Mouse (Mus musculus) thymus, postnatal 14 days (tissue): ENCODE measurements at regions not wholly inside any gene's neighbourhood (a gene's known extent, or its start where the extent isn't known, plus 50 kb on each side); places are given as distances from the start of the nearest gene placed in this dataset.
"Not testable (repeated sequence)": the region's sequence is repeated elsewhere in the genome, so short reads cannot be mapped to it uniquely, and the experiment has no call there.

Experiments
- DNase-seq: peaks from one replicate; pipeline ENCODE4 v3.0.0; 2021

DNA sequence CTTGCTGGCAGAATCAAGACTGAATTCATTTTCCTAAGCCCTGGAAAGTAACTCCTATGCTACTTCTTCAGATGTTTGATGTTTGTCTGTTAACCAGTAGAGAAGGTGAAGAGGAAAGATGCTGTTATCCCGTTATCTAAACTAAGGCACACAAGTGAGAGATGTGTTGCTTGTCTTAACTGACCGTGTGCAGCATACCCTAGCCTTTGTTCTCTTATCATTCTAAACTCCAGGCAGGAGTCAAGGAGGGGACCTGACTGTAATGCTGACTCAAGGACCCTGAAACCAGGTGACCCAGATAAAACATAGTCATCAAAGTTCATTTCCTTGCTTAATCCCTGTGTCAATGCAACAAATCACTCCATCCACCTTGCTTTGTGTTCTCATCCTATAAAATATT, 136.7 kb downstream of the Car2 start:
- no peak for DNase-seq

DNA sequence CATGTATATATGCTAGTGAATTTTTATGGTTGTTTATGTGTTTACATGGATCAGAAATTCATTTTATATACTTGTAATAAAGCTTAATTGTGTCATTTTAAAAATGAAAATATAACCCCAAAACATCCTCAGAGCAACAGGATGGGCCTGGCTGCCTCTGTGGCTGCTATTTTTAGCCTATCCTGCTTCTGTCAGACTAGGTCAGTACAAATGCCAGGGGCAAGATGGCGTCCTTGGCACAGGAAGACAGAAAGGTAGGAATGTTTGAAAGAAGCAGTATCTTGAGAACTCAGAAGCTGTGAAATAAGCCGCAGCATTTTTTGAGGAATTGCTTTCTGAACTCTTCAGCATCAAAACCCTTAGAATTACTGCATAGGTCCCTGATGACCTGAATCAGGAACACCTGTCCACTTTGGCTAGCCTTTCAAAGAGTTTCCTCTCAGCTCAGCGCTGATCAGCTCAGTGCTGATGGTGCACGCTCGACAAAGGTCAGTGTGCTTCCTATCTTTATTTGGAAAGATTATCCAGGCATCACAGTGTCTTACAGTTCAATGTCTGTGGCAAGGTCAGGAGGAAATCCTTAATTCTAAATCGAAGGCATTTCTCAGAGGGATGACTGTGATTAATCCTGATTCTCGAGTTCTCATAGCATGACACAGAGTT, 154.9 kb downstream of the Car2 start:
- DNase-seq: no peak

DNA sequence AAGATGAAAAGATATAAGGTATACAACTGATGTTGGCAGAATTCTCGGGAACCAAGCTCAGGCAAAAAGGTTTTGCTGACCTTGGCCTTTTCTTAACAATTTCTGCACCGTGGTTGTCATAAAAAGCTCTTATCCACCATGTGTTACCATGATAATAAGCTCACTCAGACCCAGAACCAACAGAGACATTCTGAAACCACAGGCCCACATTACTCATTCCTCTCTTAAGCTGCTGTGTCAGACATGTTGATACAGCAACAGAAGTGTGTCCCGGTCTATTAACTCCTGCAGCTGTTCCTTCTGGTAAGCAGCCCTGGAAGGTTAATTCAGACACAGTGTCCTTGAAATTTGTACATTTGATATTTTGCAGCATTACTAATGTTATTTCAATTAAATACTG, 167.9 kb downstream of the Car2 start:
- no peak for DNase-seq

- not testable (repeated sequence) for DNase-seq
These were observed 169.6 kb downstream of the Car2 start for GRCm38 (mm10) chr3:15055516-15056256.

DNA sequence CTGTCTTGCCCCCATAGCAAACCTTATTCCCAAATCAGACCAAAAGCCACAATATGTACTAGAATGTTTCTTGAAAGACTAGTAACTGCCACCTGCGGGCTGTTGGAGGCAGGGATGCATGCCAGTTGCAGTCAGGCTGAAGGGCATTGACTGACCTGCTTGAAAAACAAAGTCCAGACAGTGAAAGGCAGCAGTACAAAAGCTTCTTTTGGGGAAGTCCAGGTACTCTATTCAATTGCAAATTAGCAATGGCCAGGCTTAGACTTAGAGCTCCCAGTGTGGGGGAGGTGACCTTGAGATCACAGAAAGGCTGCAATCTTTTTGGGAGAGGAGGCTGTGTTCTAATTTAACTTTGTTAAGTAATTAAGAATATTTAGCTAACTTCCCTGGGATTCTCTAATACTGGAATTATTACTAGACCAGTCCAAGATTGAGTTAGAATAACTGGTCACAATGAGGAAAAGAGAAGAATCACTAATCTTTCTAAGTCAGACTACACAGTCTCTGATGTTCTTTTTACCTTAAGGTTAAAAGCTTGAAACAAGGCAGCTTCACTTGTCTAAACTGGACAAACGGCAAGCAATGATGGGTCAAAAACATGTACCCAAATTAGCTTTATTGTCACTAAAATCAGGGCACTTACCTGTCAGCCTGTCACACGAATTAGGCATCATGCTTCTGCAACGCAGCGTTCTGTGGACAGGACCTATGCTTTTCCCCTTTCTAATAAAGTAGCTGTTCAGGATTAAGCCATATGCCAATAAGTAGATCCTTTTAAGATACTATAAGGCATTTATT, 170.9 kb downstream of the Car2 start:
- not testable (repeated sequence) for DNase-seq

- no peak for DNase-seq
These were observed 179.6 kb downstream of the Car2 start for GRCm38 (mm10) chr3:15065681-15066080.

GRCm38 (mm10) chr3:15068256-15068655, 182.2 kb downstream of the Car2 start:
- no peak for DNase-seq

- no peak for DNase-seq
These were observed 185.2 kb downstream of the Car2 start for GRCm38 (mm10) chr3:15071030-15071883.

DNA sequence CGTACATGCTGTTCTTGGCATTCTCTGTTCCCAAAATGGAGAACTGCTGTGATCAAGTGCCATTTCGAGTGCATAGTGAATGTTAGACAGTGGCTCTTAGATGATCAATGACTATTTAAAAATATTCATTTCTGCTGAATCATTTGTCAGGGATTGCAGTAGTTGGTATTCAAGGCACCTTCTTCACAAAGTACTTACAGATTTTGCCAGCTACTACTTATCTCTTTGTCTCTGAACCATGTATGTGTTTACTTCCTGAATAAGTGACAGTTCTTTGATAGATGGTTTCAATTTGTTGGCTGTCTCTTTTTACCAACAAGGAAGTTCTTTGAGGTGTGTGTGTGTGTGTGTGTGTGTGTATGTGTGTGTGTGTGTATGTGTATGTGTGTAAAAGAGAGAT, 187.3 kb downstream of the Car2 start:
- DNase-seq: peak; percentile 9

DNA sequence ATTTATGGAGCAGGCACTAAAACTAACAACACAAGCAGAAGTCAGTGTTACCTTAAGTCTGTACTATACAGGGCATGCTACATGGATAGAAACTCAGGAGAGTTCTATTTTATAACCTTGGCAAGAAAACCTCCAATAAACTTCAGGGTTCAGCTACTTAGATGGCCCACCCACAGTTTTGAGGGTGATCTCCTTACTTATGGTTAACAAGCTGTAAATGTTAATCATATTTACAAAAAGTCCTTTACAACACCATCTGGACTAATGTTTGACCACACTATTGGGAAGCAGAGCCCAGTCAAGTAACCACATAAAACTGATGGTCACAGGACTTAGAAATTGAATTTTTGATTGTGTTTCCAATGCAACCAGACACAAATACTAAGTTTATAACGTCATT, 187.8 kb downstream of the Car2 start:
- DNase-seq: no peak

GRCm38 (mm10) chr3:15074949-15075348, 188.9 kb downstream of the Car2 start:
- DNase-seq: no peak

DNA sequence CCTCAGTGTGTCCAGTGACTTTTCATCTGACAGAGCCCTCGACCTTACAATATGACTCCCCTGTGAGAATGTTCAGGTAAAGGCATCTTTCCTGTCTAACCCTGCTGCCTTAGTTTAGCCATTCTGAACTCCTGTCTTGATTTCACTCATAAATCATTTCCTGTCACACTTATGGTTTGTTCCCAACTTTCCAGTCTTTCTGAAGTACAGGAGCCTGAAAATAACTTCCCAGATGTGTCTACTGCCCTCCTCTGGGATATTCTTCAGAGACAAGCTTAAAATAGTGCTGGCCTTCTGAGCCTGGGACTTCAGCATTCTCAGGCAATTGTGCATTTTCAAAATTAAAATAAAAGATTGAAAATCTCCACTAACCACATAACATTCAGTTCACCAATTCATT, 204.1 kb downstream of the Car2 start:
- no peak for DNase-seq

GRCm38 (mm10) chr3:15098206-15098817, 212.2 kb downstream of the Car2 start:
- no peak for DNase-seq

GRCm38 (mm10) chr3:15098981-15099380, 212.9 kb downstream of the Car2 start:
- no peak for DNase-seq

- DNase-seq: peak; percentile 72
These were observed 219.6 kb downstream of the Car2 start for GRCm38 (mm10) chr3:15105627-15106026.

GRCm38 (mm10) chr3:15106281-15106680, 220.2 kb downstream of the Car2 start:
- DNase-seq: peak; percentile 18

DNA sequence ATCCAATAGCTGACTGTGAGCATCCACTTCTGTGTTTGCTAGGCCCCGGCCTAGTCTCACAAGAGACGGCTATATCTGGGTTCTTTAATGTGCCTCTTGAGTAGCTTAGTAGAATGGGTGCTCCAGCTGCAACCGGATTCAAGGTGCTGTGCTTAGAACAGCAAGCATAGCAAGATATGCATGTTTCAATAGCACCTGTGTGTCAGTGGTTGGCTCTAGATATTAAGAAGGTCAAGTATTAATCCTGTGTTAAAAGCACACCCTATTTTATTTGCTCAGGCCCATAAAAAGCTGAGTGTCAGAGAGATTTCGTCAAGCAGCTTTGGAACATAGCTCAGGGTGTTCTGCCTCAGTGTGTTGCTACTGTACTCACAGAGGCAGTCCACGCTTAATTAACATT, 221.2 kb downstream of the Car2 start:
- DNase-seq: peak; percentile 21

GRCm38 (mm10) chr3:15108239-15108934, 222.3 kb downstream of the Car2 start:
- no peak for DNase-seq

DNA sequence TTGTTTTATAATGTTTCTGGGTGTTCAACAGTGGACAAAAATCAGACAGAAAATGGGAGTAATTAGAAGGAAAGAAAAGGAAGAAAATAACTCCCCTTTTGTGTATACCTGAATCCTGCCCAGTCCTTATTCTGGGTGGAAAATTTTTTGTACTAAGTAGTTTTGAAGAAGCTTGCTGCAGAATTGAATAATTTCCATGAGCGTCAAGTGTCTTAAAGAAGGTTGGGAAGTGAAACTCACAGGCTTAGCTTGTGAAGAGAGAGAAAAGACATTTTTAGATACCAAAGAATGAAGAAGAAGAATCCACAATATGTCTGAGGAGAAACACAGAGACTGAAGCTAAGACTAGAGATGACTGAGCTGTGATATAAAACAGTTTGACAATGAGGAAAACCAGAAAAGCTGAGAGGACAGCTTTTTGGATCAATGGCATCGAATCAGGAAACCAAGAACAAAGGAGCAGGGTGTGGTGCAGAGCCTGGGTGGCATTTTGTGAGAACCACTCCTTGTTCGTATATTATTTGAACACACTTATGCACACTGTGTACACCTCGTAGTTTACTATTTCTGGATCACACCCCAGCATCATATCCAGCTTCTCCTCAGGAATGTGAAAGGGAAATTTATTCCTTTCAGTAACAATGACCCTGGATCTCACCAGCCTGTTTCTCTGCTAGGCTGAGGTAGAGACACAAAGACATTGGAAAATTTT, 221.9 kb downstream of the Gm9733 start:
- no peak for DNase-seq

DNA sequence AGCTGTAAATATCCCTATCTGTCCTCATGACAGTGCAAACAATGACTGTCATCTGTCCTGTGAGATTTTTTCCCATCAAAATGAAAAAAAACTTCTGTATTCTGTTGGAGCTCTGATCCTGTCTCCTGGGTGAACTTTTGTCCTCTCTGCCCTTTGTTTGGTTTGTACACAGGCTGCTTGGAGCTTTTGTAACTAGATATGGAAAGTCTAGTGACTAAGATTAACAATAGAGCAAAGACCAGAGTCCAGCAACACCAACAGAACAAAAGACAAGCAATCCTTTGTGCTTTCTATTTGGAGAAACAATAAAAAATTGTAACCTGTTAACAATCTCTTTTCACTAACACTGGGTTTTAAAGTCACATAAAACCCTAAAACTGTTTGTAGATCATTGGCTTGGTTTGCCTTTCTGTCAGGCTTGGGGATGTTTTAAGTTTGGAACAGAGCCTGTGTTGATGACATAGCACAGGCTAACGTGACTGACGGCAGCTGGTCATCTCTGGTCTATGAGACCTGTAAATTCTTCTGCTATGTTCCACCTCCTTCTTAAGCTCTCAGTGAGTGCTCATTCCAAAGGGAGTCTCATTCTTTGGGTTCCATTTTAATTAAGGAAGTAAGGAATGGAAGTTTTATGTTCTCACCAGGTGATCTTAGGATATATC, 219.8 kb downstream of the Gm9733 start:
- no peak for DNase-seq
